Mouse (Mus musculus) cerebellum, adult 8-10 months (tissue): ENCODE data around the gene Cwh43.

Experiments
- DNase-seq: peaks from one replicate; pipeline ENCODE4 v3.0.0; 2022

Cwh43 gene

DNA sequence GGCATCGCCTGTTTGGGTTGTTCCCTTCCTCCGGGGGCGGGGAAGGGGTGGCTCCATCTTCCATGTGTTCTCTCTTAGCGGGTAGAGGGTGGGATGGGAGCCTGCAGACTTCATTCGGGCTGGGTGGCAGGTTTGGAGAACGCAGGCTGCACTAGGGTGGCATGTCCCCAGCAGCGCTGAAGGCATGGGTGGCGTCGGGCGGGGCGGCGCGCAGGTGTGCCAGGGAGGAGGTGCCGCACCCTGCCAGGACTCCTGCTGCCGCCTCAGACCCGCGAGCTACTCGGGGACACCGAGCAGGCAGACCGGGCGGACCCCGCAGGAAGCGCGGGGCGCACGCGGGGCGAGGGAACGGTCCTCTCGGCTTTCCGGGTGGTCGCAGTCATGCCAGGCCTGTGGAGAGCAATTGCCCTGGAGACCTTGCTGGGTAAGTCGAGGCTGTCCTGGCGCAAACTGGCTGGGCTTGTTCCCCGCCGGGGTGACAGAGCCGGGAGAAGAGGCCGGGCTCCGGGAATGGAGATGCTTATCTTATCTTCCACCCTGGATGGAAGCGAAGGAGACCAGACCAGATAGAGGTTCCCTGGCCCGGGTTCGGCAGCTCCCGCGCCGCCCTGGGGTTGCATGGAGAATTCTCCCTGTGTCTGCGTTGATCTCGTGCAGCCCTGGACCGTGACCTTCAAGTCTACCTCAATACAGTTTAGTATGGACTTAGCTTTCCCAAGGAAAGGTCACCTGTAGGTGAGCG lies at the start of gene Cwh43:
Cwh43 (plus strand) TSS at position 95 of the 742 bp plus-strand sequence.
- no peak for DNase-seq

DNA sequence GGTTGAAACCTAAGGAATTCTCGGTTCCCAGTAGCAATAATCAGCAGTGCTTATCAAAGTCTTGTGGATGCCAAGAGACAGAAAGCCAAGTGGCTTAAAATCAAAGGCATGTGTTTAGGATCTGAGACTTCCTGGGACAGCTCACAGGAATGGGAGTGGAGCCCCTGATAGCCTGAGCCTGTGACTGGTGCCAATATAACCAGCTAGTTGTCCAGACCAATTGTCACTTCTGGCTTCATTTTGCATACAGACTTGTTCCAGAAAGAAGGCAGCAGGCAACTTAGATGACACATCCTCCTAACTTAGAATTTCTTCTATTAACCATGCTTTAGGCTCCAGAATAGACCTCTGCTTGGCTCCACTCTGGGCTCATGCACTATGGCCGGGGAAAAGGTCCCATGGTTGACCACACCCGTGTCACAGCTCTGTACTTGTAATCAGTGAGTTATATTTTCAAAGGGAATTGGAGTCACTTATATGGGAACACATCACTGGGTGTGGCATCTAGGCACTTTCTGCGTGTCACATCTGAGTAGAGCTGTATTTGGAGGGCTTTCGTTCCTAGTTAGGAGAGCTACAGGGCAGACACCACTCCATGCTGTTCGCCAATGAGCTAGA lies 46.6 kb upstream of the Cwh43 start:
- DNase-seq, result no peak

DNA sequence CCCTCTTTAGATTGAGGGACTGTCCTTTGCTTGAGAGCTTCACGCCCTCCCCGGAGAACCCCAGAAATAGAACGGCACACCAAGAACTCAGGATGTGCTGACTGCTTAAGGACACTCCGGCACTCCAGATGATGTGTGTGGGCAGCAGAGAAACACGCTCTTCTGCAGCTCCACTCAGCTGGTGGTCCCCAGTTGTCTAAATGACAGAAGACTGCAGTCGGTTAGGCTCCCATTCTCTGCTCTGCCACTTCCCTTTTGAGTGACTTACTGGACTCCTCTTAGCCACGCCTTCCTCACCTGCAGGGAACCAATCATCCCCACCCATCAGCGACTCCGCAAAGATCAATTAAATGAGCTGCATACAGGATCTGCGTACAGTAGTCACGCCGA lies 46.1 kb upstream of the Cwh43 start:
- no peak for DNase-seq

DNA sequence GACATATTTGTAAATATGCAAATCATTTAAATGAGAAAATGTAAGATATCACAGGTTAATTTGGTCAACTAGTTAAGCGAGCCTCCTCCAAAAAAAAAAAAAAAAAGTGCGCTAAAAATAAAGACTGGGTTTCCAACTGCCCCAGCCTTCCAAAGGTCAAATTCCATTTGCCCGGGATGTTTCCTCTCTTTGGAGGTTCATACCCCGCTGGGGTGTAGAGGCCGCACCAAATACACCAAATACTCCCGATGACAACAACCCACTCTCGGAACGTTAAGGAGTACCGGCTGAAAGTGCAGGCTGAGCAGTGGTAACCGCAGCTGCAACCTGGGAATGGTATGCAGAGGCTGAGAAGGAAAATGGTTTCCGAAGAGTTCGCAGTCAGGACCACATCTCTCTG lies 45.6 kb upstream of the Cwh43 start:
- no peak for DNase-seq

DNA sequence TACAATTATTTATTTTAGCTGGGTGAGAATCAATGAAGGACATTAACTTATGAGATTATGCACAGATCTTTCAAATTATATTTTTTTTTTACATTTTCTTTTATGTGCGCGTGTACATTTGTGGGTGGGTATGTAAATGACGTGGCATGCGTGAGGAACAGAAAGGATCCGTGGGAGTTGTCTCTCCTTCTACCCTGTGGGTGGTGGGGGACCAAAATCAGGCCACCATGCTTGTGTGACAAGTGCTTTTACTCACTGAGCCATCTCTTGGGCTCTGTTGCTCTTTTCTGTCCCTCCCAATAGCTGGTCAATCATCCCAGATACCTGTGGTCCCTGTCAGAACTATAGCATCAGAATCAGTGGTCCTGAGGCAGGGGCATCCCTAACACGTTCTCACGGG lies 43.5 kb upstream of the Cwh43 start:
- no peak for DNase-seq

DNA sequence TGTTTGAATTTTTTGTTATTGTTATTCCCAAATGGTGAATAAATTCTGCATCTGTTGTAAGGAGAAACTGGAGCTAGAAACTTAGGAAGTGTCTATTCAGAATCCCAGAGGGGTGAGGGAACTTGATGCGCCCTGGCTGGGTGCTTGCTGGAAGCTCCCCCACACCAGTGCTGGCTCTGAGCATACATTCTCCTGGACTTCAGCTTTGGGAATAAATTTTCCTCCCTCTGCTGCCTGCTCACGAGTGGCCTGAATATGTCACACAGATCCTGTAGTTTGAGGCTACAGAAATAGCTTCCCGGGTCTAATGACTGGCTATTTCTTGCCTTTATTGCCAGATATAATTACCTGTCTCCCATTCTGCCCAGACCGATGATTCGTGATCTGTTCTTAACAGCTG lies 43.1 kb upstream of the Cwh43 start:
- DNase-seq, result no peak

DNA sequence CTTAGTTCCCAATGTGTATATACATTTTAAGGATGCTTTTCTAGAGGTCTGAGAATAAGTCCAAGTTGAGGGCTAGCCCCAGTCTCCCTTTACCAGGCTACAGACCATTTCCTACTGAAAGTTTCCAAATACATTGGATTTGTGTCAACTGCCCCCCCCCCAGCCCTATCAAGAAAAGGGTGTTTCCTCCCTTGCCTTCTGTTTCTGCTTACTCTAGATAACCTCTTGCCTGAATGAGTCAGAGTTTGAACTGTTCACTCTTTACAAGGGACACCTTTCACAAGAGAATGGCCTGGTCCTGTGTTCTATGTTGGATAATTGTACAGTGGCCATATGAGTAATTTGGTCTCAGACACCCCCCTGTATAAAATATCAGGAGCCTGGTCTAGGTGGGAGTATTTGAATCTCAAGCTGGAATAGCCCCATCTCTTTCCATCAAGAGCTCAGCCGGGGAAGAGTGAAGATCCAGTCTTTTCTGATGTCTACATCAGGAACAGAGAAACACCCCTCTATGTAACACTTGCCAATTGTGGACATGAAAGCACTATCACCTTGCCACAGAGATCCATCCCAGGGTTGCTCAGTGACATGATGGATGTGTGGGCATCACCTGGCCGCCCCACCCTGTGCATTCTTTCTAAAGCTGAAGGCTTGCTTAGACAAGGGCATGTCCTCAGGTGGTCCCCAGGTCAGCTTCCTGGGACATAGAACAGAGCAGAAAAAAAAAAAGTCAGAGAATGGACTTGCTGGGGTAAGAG lies 41.6 kb upstream of the Cwh43 start:
- no peak for DNase-seq

DNA sequence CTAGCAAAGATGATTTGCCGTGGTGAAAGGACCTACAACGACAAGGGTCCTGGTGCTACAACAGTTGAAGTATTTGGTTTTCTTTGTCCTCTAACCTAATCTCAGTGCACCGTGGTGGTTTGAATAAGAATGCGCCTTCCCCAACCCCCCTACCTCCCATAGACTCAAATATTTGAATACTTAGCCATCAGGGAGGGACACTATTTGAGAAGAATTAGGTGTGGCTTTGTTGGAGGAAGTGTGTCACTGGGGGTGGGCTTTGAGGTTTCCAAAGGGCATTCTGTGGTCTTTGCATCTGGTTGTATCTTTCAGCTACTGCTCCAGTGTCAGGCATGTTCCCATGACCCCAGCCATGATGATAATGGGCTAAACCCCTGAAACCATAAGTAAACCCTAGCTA lies 38.0 kb upstream of the Cwh43 start:
- no peak for DNase-seq

DNA sequence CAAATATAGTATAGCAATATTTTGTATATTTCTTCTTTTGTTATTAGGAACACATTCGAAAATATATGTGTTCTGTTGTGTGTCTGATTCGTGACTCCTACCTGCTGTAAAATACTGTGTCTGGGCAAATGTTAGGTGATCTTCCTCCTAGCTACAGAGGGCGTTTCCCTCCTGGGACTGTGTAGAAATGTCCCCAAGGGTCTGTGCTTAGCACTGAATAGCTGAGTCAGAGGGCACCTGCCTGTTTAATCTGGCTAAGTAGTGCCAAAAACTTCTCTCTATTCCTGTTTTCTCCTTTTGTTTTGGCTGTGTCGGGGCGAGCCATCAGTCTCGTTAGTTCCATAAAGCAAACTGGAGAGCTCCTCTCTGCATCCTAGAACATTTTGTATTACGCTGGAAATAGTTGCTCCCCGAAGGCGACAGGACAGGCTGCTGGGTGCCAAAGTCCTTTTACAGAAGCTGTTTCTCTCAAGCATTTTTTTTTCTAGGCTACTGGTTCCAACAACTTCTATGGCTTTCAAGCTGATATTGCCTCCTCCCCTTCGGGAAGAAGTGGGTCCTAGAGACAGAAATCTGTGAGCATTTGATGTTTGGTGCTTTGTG lies 36.9 kb upstream of the Cwh43 start:
- DNase-seq, result no peak

DNA sequence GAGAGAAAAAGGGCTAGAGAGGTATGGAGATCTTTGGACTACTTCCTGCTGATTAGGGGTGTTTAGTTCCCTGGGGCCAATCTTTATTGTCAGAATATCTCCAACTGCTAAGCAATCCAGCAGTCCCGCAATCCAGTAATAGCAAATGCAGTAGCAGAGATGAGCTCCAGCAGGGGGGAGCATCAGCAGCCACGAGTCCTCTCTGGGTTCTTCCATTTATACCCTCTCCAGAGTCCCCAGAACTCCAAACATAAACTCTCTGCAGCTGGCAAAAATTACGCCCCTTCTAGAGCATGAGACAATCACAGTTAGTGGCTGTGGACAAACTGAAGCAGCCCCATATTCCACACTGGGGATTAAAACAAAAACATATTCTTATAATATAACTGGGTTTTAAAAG lies 36.1 kb upstream of the Cwh43 start:
- DNase-seq, result no peak

DNA sequence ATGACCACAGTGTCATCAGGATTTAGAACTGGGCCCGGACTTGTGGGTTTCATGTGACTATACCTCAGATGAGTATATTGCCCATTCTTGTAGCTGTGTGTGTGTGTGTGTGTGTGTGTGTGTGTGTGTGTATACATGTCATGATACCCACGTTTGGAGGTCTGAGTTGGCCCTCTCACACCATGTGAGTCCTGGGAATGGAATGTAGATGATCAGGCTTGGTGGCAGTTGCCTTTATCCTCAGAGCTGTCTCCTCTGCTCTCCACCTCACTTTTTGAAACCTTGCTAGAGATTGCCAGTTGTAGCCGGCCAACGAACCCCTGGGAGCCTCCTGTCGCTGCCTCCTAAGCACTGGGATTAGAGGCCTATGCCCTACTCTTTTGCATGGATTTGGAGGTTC lies 33.3 kb upstream of the Cwh43 start:
- DNase-seq, result no peak

DNA sequence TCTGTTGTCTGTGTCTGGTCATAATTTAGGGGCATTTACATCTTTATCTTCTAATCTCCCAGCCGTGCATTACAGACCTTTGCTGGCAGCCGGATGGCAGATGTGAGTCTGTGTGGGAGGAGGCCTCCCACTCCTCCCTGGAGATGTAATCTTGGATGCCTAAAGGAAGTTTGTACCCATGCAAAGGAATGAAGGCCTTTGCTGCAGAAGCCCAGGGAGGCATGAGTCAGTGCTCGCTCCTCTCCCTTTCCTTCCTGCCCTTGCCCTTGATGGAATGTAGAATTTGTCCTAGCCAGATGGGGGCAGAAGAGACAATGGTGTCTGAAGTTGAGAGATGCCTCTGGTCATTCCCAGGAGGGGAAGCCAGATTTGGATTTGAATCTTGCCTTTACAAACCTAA lies 32.7 kb upstream of the Cwh43 start:
- DNase-seq, result no peak

DNA sequence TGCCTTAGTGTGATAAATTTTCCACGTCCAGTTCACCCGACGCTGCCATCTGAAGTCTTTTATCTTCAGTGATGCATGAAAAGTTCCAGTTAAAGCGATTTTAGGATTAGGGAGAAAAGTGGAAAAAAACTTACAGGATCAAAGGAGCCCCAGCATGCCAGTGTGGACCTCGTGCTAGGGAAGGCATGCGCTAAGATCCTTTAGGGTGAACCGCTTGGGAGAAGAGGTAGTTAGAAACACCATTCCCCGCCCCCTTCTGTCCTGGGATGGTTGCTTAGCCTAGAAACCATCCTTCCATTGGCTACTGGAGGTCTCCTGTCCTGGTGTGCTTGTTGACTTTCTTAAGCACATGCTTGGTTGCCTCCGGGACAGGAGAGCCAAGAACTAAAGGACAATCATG lies 29.8 kb upstream of the Cwh43 start:
- DNase-seq, result no peak

DNA sequence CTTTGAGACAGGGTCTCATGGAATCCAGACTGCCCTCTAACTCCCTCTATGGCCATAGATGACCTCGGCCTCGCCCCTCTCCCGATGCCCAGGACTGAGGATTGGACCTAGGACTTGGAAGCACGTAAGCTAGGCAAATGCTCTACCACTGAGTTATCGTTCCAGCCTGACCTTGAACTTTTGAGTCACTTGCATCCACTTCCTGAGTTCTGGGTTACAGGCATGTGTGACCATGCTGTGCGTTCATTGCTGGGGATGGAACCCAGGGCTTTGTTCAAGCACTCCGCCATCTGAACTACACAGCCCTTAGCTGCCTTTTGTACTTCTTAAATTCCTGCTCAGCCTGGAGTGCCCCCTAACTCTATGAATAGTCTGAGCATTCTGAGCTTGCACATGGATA lies 29.4 kb upstream of the Cwh43 start:
- no peak for DNase-seq

DNA sequence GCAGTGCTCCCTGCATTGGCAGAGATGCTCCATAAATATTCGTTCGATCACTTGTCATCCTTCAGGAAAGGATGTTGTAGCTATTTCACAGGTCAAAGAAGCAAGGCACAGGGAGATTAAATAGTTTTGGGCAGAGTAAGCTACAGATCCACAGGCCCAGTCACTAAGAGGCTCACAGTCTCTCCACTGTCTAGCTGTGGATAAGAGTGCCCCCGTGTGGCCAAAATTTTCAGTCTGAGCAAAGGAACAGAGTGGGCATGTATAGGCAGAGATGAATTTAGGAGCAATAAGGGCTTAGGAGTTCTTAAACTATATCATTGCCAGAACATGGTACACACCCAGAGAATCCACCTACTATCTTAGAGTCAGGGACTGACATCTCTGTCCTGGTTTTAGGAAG lies 26.0 kb upstream of the Cwh43 start:
- DNase-seq, result peak; percentile 48

DNA sequence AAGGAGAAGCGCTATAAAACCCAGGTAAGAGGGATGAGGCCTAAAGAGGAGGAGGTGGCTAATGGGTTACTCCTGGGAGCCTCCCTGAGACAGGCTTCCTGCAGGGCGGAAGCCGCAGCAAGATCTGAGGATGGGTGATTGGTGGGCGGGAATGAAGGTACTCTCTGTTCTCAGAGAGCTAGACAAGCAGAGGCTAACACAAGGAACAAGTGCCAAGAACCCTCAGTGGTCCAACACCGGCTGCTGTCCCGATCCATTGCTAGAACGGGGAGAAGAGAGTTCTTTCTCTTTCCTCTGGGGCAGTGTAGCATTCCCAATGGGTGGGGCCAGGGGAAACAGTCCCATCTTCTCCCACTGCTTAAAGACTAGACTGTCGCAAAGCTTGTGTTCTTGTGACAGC lies 25.0 kb upstream of the Cwh43 start:
- no peak for DNase-seq

DNA sequence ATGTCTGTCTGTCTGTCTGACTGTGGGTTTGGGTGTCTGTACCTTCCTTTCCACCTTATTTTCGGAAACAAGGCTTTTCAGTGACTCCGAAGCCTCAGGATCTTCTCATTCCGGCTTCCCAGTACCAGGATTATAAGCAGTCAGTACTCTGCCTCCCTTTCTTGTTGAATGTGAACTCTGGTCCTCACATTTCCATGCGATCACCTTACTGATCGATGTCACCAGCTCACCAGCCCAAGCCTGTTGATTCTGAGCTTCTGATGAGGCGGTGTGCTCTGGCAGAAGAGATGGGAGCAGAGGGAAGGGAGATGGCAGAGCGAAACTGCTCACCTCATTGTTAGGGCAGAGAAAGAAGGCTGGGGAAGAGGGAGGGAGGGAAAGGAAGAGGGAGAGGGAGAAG lies 24.4 kb upstream of the Cwh43 start:
- DNase-seq, result no peak

DNA sequence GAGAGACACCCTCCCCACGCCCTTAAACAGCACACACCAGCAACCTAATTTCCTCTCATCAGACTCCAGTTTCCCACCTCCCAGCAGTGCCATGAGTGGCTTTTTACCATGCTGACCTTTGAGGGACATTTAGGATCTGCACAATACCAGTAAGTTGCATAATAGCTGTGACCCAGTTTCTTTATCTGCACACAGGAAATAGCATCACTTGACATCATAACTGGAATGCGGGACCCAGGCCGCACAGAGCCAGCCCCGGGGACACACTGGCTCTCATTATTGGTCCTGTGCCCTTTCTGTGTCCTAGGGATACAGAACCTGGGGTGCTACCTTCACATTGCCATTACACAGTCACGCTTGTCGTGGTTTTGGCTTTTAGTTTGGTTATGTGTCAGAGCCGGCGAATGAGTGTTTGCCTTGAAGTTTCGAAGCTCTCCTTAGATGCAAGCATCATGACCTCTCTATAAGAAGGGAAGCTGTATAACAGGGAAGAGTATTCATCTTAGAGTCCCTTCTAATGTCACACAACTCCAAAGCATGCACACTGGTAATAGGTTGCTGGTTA lies 23.8 kb upstream of the Cwh43 start:
- no peak for DNase-seq

DNA sequence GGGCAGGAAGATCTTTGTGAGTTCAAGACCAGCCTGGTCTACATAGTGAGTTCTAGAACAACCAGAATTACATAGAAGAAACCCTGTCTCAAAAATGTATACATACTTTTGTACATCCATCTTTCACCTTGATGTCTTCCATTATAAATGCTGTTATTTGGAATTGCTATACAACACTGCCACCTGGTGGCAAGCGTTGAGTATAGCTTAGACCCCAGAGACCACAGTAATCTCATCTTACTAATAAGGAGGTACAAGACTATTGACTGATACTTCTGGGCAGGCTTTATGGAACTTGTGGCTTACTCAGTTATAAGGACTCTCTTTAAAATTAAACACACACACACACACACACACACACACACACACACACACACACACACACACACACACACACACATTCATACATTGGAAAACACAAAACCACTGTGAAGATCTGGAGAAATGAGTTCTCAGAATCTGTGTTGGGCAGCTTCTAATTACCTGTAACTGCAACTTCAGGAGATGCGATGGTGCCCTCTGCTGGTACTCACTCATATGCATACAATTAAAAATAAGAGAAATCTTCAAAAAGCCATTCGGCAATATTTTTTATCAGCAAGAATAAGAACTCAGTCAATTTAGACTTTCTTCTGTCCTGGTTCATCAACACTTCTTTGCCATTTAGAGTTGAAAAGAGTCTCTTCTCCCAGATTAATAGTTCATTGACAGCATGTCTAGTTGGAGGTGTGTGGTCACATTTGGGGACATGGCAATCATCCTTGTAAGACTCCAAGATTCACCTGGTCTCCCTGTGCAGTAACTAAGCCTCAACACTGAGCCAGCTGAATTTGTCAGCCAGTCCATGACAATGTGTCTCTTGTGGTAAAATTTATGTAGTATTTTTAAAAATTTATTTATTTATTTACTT lies 22.9 kb upstream of the Cwh43 start:
- peak; percentile 39 for DNase-seq

DNA sequence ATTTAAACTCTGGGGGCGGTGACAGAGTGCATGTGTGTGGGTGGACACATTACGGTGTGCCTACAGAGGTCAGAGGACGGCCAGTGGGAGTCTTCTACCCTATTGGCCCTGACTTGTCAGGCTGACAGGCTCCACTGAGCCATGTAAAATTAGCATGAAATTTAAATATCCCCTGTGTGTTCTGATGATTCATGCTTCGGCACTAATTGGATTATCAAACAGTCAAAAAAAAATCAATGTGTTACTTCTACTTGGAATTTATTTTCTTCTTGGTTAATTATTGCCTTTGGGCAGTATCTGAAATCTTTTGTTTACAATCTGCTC lies 22.3 kb upstream of the Cwh43 start:
- no peak for DNase-seq

DNA sequence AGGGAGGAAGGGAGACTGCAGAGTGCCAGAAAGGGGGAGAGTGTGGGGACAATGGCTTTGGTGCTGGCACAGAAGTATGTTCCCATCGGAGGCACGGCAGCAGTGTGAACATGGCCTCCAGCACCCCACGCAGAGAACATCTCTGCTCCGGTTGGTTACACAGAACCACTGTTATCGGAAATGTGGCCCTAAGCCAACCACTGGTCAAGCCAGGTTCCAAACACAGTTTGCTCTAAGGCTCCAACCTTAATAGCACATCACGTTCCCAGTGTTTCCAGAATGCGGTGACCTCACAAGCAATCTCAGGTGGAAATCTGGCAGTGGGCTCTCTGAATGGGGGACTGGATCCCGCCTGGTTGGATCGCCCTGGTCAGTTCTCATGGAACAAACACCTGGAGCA lies 12.8 kb upstream of the Cwh43 start:
- no peak for DNase-seq

DNA sequence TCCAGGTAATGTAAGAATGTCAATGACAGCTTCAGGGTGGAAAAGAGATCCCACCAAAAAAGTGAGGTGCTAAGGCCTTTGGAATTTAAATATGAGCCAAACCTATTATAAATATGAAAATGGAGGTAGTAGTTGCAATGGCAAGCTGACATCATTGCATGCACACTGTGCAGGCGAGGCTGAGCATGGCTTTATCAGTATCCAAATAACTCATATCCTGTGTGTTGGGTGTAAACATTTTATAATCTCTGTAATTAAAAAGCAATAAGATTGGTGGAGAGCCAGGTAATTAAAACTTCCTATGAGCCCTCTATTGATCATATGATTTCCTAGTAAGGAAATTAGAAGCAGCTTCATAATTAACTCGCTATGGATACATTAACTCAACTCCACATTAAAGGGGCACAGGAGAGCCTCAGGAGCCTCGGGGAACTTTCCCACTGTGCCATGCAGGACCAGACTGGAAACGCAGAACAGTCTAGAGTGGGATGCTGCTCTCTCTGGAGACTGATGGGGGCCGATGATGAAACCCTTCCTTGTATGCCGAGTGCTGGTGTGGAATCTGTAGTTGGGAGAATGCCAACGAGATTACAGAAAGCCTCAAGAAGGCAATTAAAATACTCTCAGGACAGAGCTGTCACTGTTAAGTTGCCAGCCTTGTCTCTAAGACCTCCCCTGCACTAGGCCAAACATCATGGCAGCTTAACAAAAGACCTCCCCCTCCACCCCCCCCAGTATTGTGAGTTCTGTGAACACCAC lies 5.9 kb upstream of the Cwh43 start:
- no peak for DNase-seq
